Mouse (Mus musculus) heart, postnatal 36 days (tissue): ENCODE measurements around the gene Galnt18. TPM values are rescaled to one million over a fixed set of nuclear protein-coding genes. Genes with fewer than 3 reads are reported as not detected.

Source experiments
- microRNA-seq, 2 experiments: library from miRNA; unstranded; fragments of <30 nt; microRNA quantifications; one replicate each; pipeline ENCODE4 v1.2.0; 2021; ENCODE audit warnings: borderline number of aligned reads in 2 of 2
- total RNA-seq, 2 experiments: library from RNA; stranded (reverse); gene quantifications; 2 replicates each; pipeline ENCODE4 v1.2.3; 2021

Gene Galnt18
- total RNA-seq, 2 experiments from 2014 or later = 11.5 to 14.2 TPM

Small RNA genes within 50 kb of the gene (microRNA-seq; reads per million reads assigned to microRNA genes)
- gene Gm25787 = 0 reads per million in 2 experiments

Other genes starting within 250 kb of the Galnt18 start
- gene Usp47, start 243.5 kb upstream of the Galnt18 start, total RNA-seq = 10 to 100 TPM; 80.2 to 81.2 TPM